Mouse (Mus musculus) left cerebral cortex, postnatal 36 days (tissue): Measurements from ENCODE around the gene Grk6. TPM values are rescaled to one million over a fixed set of nuclear protein-coding genes. Genes with fewer than 3 reads are reported as not detected.
"Not testable (repeated sequence)": the region's sequence is repeated elsewhere in the genome, so short reads cannot be mapped to it uniquely, and the experiment has no call there.

Experiments used
- DNase-seq, 2 experiments: peaks; one replicate each; pipeline ENCODE4 v3.0.0; 2021 to 2022; ENCODE audit warnings: low spot score in 2 of 2, mixed read lengths in 1 of 2
- intact Hi-C: fragments of 180-260 bp; cut with DNase I; formaldehyde crosslinking; loops from one replicate; pipeline ENCODE4 v1.15.1; 2025
- total RNA-seq, 2 experiments: library from RNA; stranded (reverse); gene quantifications; 2 replicates each; pipeline ENCODE4 v1.2.3; 2021

The Grk6 gene
- total RNA-seq, 2 experiments from 2014 or later, result 63.4 to 65.2 TPM

DNA sequence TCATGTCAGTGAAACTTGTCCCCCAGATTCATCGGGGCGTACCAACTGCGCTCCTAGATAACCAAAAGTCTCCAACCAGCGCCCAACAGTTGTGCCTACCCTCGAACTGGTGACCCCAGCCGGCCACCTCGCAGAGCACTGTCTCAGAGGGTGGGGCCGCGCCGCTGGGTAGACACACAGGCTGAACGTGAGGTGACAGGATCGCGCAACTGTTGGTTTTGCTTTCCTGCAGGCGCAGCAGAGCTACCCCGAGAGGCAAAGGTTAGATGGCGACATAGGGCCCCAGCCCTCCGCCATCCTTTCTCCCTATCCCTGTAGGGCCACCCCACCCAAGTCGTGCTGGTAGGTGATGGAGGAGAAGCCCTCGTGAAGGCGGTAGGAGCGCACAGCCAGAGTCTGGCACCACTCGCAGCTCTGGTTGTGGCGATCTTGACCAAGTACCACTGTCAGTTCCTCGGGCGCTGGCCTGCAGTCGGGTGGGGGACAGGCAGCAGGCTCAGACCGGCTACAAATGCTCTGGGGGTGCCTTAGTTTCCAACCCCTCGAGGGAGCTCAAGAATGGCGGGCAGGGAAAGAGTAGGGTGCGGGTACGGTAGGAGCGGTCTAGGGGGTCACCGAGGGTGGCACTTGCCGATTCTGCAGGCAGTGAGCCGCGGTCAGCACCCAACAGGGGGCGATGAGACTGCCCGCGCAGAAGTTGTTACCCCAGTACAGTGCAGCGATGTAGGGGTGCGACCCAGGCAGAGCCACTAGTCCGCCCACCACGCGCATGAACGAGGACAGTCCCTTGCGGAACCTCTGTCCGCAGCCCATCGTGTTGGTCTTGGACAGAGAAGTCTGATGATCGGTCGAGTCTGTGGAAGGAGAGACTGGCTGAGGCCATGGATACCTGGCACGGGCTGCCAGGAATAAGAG, 24.6 kb upstream of the Grk6 start:
- DNase-seq, result no peak
- intact Hi-C loops, result loop anchor here (5.0 kb wide), 1 partner anchor 117 kb away; the partner anchor contains the start of gene Ddx41

- DNase-seq, result peak; percentile 62 to 66
- intact Hi-C loops, result loop anchor here (5.0 kb wide), 1 partner anchor 116 kb away; the partner anchor contains the start of gene Ddx41
These were observed 23.7 kb upstream of the Grk6 start for GRCm38 (mm10) chr13:55420933-55421800.

- intact Hi-C loops, result no loop called here
- no peak for DNase-seq
These were observed 18.3 kb upstream of the Grk6 start, which contains the start of gene F12 for GRCm38 (mm10) chr13:55426613-55427012. F12 (minus strand) TSS chr13:55426793.

- no peak for DNase-seq
- intact Hi-C loops, result no loop called here
These were observed 15.5 kb upstream of the Grk6 start for GRCm38 (mm10) chr13:55429226-55429888.

GRCm38 (mm10) chr13:55430566-55430965, 14.3 kb upstream of the Grk6 start:
- intact Hi-C loops, result no loop called here

DNA sequence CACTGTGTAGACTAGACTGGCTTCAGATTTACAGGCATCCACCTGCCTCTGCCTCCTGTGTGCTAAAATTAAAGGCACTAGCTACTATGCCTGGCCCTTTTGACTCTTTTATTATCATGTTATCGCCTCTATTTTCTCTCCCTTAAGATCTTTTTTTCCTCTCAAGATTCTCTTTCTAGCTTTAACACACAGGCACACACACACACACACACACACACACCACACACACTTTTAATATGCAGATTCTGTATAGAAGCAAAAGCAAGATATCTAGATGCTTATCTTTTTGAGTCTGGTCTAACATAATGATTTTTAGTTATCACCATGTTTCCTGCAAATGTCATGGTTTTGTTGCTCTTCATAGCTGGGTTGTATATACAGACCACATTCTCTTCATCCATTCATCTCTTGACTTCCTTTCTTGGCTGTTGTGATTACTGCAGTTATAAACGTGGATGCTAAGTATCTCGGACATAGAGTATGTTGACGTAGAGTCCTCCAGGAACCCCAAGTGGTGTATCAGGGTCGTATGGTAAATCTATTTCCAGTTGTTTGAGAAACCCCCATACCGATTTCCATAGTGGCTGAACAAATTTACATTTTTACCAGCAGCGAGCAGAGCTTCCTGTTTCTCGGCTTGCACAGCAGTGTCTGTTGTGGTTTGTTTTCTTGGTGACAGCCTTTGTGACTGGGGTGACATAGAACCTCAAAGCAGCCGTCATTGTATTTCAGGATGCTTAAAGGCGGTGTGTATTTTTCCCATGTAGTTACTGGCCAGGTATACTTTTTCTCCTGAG, 12.8 kb upstream of the Grk6 start:
- intact Hi-C loops, result no loop called here
- no peak for DNase-seq

More at GRCm38 (mm10) chr13:55430566-55430965, 14.3 kb upstream of the Grk6 start:
- DNase-seq, result no peak

- DNase-seq, intact Hi-C loops: not testable (repeated sequence)
These were observed 7.7 kb upstream of the Grk6 start for GRCm38 (mm10) chr13:55437111-55437629.

DNA sequence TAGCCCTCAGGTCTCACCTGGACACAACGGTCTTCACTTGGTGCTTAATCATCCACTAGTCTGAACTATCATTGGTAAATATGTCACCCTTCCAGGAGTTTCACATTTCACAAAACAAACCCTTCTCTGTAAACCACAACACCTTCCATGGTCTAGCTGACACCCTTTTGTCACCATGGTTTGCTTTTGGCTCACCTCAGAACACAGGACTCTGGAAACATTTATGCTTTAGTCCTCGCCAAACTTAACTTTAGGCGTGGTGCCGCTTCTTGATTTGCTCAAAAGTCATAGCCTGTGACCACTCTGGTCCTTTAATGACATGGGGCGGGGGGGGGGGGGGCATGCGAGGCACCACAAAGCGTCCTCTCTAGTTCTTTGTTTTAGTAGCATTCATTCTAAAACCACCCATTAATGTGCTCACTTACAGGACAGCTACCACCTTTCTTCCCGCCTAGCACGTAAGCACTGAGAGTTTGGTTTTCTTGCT, 1.0 kb upstream of the Grk6 start:
- DNase-seq, result no peak
- intact Hi-C loops, result loop anchor here (2.0 kb wide), 1 partner anchor 25 kb away; no protein-coding TSS in a partner anchor

DNA sequence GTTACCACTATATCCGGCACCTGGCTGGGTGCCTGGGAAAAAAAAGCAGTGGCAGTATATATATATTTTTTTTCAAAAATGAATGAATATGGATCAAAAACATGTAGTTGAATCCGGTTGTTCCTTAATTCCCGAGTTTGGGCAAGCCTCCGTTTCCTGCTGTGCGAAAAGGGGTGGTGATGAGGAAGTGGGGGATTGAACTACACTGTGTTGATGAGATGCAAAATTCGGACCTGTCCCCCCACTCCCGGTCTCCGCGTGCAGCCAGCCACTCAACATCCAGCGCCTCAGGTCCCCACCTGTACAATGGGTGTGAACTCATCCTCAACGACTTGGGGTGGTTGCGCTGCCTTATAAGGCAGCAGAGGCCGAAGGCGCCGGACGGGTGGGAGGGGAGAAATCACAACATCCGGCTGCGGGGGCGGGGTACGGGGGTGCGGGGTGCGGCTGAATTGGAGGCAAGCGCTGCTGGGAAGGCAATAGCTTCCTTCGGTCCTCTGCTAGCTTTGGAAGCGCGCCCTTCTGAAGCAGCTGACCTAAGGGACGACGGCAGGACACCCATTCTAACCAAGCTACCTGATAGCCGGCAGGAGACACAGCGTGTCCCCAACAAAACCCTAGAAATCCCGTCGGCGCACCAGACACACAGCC, 461 bp upstream of the Grk6 start:
- no peak for DNase-seq
- intact Hi-C loops, result loop anchor here (2.0 kb wide), 1 partner anchor 26 kb away; no protein-coding TSS in a partner anchor

GRCm38 (mm10) chr13:55445361-55446091, 654 bp downstream of the Grk6 start:
- no peak for DNase-seq
- intact Hi-C loops, result loop anchor here (2.0 kb wide), 1 partner anchor 27 kb away; no protein-coding TSS in a partner anchor

GRCm38 (mm10) chr13:55446483-55447105, 1.7 kb downstream of the Grk6 start:
- intact Hi-C loops, result no loop called here
- DNase-seq, result no peak

DNA sequence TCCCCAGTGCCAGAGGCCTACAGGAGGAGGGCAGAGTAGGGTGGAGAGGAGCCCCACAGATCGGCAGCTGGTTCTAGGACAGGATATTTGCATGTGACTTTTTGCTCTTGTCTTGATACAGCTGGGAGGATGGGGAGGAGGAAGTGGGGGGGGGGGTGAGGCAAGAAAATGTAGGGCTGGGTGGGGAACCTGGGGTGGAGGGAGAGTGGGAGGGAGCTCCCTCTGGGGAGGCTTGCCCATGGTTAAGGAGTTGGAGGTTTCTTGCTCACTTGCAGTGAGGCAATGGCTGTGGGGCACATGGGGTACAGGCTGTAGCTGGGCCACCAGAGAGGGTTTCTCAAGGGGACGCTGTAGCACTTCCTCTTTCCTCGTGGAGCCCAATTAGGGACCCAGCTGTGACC, 2.7 kb downstream of the Grk6 start:
- intact Hi-C loops, result no loop called here
- DNase-seq, result no peak

DNA sequence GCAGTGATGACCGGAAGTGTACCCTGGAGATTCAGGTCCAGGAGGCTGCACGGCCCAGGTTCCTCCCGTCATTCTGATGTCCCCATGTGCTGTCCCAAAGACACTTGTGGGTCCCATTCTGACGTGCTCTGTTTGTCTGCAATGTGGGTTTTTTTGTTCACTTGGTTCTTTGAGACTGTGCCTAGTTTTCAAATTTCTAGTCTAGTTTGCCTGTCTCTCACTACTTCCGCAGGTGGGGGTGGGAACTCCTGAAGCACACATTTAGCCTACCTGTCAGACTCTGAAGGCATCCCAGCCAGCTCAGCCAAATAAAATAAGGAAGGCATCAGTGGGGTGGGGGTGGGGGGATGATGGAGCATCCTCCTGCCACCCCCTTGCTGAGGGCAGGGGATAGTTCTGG, 3.3 kb downstream of the Grk6 start:
- intact Hi-C loops, result no loop called here
- DNase-seq, result no peak

DNA sequence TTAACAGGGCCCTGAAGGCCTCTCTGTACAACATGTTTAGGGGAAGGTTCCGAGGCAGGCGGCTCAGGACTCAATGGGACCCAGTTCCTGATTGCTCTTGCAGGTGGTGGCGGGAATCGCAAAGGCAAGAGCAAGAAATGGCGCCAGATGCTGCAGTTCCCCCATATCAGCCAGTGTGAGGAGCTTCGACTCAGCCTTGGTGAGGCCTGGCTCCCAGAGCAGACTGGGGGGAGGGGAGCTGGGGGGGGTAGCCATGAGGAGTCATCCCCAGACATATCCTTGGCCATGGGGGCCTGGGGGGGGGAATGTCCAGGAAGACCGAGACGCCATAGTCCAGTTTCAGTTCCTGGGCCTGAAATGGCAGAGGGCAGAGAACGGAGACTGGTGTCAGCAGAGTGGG, 4.3 kb downstream of the Grk6 start:
- DNase-seq, result no peak
- intact Hi-C loops, result no loop called here

- DNase-seq, result no peak
- intact Hi-C loops, result no loop called here
These were observed 5.0 kb downstream of the Grk6 start for GRCm38 (mm10) chr13:55449679-55450441.

- DNase-seq, result peak in 1 of 2 experiments; percentile 40
- intact Hi-C loops, result no loop called here
These were observed 5.7 kb downstream of the Grk6 start for GRCm38 (mm10) chr13:55450511-55450980.
